Mouse (Mus musculus) T-helper 17 cell (primary cell): ENCODE measurements at regions not wholly inside any gene's neighbourhood (a gene's known extent, or its start where the extent isn't known, plus 50 kb on each side); places are given as distances from the start of the nearest gene placed in this dataset.

Experiments
- in situ Hi-C, 2 experiments: fragments of 300-600 bp; cut with MboI, MseI; formaldehyde crosslinking; loops; 1 replicate in 1 of 2; 2 replicates in 1 of 2; pipeline ENCODE4 v1.15.1; 2025; ENCODE audit warnings: high pct_unique_total_duplicates in 2 of 2

- in situ Hi-C loops: no loop called here
Observed at GRCm38 (mm10) chr4:64432097-64432496, 385.3 kb upstream of the Tnc start.

DNA sequence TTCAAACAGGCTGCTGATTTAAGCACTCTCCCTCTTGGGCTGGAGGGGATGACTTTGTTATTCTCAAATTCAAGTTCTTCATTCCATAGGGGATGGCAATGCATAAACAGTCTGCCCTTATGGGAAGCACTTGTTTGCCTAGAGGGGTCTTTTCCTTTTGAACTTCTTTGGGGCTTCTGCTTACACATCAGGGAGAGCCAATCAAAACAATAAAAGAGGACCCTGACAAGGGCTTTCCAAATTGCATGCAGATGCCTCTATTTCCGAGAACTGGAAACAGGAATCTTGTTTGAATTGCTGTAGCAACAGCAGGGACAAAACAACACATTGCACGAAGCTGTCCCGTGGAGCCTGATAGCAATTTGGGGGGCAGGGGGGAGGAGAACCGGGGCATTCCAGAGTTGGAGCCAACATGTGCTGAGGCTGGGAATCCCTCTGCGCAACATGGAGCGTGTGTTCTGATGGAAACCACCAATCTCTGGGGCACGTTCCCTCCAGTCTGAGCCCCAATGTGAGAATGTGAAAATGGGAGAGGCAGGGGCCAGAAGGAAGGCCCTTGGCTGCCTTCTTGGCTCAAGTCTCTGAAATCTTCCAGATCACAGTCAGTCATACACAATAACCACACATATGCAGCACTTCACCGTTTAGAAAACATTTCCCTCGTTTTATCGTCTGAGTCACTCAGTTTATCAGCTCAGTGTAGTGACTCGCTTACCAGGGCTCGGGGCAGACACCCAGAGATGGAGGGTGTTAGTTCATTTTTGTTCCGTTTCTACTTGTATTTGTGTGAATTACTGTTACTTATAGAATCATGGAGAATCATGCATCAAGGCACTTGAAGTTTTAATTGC, 391.2 kb upstream of the Tnc start:
- in situ Hi-C loops: no loop called here

- in situ Hi-C loops: no loop called here
Observed at GRCm38 (mm10) chr4:64451442-64451841, 404.6 kb upstream of the Tnc start.

- in situ Hi-C loops: no loop called here
Observed at GRCm38 (mm10) chr4:64451946-64452345, 405.1 kb upstream of the Tnc start.

- in situ Hi-C loops: loop anchor here in 1 of 2 experiments (10.0 kb wide), 1 partner anchor 668 kb away; no protein-coding TSS in a partner anchor
Observed at GRCm38 (mm10) chr4:64492260-64492962, 445.6 kb upstream of the Tnc start.

GRCm38 (mm10) chr4:64497759-64498158, 450.9 kb upstream of the Tnc start:
- in situ Hi-C loops: loop anchor here in 1 of 2 experiments (10.0 kb wide), 1 partner anchor 673 kb away; no protein-coding TSS in a partner anchor

- in situ Hi-C loops: no loop called here
Observed at GRCm38 (mm10) chr4:64500635-64501395, 454.0 kb upstream of the Tnc start.

DNA sequence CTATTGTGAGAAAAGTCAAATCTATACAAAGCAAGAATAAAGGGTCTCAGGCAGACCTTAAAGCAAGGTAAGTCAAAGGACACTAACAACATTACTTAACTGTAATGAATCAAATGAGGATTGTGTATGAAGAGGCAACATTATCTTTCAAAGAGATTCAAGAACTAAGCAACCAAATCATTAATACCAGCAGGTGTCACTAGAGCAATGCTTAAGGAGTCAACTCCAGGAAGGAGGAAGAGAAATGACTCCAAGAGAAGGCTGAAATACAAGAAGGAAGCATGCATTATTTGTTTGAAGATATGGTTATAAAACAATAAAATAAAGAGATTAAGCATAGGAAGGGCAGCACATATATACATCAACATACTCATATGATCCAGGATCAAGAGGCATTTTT, 475.1 kb upstream of the Tnc start:
- in situ Hi-C loops: no loop called here

- in situ Hi-C loops: loop anchor here in 1 of 2 experiments (25.0 kb wide), 1 partner anchor 609 kb away; no protein-coding TSS in a partner anchor
Observed at GRCm38 (mm10) chr4:64527724-64528332, 481.0 kb upstream of the Tnc start.

DNA sequence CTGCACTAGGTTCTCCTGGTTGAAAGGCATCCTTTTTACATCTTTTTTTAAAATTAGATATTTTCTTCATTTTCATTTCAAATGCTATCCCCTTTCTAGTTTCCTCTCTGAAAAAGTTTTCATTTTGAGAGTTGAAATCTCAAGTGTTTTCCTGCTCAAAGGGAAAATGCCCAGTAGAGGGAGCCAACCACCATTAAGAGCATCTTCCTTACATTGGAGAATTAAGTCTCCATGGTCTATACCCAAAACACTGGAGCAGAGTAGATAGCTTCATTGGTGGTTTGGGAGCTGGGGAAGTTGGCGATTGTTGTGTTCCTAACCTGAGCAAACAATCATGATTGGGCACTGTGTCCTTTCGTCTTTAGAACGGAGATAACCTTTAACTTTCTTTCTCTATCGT, 483.8 kb upstream of the Tnc start:
- in situ Hi-C loops: loop anchor here in 1 of 2 experiments (25.0 kb wide), 1 partner anchor 607 kb away; no protein-coding TSS in a partner anchor

GRCm38 (mm10) chr4:64533019-64533418, 486.2 kb upstream of the Tnc start:
- in situ Hi-C loops: loop anchor here in 1 of 2 experiments (25.0 kb wide), 1 partner anchor 604 kb away; no protein-coding TSS in a partner anchor

GRCm38 (mm10) chr4:64535554-64536253, 488.9 kb upstream of the Tnc start:
- in situ Hi-C loops: loop anchor here in 1 of 2 experiments (25.0 kb wide), 1 partner anchor 602 kb away; no protein-coding TSS in a partner anchor

DNA sequence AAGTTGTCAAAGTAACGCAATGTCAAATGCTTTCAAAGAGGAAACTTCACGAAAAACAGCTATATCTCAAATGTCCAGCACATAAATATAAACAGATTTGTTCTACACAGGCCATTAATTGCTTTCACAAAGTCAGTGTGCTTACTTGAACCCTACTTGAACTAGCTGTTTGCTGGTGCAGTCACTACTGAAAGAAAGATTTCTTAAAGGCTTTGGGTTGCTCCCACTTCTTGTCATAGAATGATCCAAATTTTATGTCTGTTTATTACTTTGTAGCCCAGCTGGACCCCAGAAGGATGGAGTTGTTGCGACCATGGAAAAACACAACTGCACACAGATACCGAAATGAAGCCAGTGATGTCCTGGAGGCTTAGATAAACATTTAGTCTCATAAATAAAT, 491.2 kb upstream of the Tnc start:
- in situ Hi-C loops: loop anchor here in 1 of 2 experiments (25.0 kb wide), 1 partner anchor 599 kb away; no protein-coding TSS in a partner anchor

GRCm38 (mm10) chr4:64544576-64545185, 497.9 kb upstream of the Tnc start:
- in situ Hi-C loops: loop anchor here (10.0 to 25.0 kb wide), 2 partner anchors 593 to 760 kb away; no protein-coding TSS in a partner anchor

GRCm38 (mm10) chr4:64546386-64546785, 499.6 kb upstream of the Tnc start:
- in situ Hi-C loops: loop anchor here (10.0 to 25.0 kb wide), 2 partner anchors 591 to 758 kb away; no protein-coding TSS in a partner anchor

GRCm38 (mm10) chr4:64562511-64562910, 515.7 kb upstream of the Tnc start:
- in situ Hi-C loops: no loop called here

GRCm38 (mm10) chr4:64563996-64564395, 517.2 kb upstream of the Tnc start:
- in situ Hi-C loops: no loop called here

DNA sequence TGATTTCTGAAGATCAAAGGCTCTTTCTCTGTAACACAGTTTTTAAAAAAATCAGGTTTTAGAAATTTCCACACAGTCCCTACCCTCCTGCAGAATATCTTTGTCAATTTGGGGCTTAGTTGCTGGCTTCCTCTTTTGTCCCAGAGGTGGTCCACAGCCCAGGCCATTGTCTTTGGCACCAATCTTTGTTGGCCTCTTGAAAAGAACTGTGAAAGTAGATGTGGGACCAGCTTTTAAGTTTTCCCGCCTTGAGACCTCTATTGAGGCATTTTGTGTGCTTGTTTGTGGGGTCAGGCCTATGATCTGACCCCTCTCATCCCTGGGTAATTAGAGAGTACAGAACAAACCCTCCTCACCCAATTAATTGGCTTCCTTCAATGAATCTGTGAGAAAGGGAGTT, 523.9 kb upstream of the Tnc start:
- in situ Hi-C loops: no loop called here

GRCm38 (mm10) chr4:64575901-64576300, 529.1 kb upstream of the Tnc start:
- in situ Hi-C loops: no loop called here
